Mouse (Mus musculus) cerebral cortex, adult 2 months (tissue): ENCODE data around the gene Tspan18.

ENCODE experiments used
- WGBS: fragments of 180-500 bp; shearing (Covaris S2); methylation state at CpG from one replicate; pipeline ENCODE4 v1.1.7; 2018; 5-methylcytosine and 5-hydroxymethylcytosine counted together

The Tspan18 gene

DNA sequence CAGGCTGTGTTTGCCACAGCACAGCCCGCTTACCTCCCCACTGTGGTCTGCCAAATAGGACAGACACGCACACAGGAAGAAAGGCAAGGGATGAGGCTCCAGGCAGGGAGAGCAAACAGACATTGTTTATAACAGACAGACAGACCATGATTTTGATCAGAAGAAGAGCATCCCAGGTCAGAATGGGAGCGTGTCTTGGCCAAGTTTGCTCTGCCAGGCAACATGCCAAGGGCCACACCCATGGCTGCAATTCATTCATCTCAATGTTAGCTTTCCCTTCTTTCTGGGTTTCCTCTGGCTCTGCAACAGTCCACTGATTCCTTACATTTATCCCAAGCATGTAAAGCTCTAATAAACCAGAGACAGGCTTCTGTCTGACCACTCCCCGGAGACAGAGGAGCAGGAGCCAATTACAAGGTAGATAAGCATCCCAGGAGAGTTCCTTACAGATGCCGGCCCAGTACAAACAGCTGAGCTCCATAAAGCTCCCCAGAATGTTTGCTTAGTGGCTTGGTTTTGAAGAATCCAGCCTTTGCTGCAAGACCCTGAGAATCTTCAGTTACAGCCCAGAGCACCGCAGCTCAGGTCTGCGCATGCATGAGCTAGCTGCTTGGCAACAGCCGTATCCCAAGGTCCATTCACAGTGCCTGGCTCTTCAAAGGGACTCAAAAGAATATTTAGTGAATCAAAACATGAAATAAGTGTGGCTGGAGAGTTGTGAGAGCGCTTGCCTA lies 5.2 kb upstream of the Tspan18 start:
- 71% methylated on average over 9 of the region's 9 CpGs for WGBS

DNA sequence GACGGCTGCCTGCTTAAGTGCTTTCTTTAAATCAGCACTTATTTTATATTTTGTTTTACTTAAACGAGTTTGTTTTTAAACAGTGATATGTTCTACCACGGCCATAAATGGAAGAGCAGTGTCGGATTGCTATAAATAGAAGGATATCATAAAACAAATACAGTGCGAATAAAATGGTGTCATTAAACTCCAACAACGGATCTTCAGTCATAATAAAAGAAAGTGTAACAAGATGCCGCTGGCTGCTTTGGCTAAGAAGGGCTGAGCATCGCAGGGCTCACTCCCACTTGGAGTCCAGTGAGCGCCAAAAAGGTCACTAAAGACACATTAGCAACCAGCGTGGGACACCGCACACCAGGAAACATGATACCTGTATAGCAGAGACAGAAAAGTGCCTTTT lies 1.7 kb upstream of the Tspan18 start:
- 95% methylated on average over 11 of the region's 11 CpGs for WGBS

- under 1% methylated on average over 29 of the region's 29 CpGs for WGBS
Measured at GRCm38 (mm10) chr2:93333241-93333816, 976 bp downstream of the Tspan18 start.

DNA sequence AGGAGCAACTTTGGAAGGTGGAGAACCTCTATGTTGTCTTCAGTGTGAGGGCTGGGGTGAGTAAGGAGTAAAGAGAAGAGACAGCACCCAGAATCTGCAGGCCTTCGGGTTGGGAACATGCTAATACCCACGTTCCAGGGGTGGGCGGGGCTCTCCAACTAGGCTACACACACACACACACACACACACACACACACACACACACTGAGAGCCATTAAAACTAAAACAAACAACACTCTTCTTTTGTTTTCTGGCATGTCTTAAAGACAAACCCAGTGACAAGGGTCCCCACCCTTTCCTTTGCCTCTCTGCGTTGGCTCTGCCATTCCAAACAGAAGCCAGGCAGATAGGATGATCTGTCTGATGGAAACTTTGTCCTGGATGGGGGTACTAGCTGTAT lies 2.0 kb downstream of the Tspan18 start:
- WGBS, result 71% methylated on average over 4 of the region's 4 CpGs

- 69% methylated on average over 6 of the region's 6 CpGs for WGBS
Measured at GRCm38 (mm10) chr2:93331121-93331520, 3.2 kb downstream of the Tspan18 start.

- 65% methylated on average over 4 of the region's 4 CpGs for WGBS
Measured at GRCm38 (mm10) chr2:93329120-93329519, 5.2 kb downstream of the Tspan18 start.

DNA sequence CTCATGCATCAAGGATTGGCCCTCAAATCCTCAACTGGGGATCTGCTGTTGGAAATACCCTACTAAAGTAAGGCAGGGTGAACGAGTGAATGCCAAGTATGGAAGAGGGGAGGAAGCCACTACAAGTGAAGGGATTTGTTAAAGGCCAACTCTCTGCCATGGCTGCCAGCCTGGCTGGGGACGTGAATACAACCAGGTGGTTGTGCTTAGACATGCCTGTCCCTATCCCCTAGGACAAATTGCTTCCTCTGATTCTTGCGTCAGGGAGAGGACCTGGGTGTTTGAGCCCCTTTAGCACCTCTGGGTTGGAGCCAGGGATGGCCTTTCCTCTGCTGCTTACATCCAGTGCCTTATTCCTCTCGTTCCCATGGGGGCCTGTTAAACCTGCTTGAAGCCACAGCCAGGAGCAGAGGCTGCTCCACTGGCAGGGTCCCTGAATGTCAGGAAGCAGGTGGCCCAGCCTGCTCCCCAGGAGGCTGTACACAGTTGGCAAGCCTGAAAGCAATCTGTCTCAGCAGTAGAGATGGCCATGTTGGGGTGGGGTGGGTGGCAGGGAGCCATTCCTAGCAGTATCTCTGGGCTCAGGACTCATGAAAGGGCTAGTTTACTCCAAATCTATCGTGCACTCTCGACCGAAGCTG lies 6.3 kb downstream of the Tspan18 start:
- 68% methylated on average over 7 of the region's 7 CpGs for WGBS

GRCm38 (mm10) chr2:93324681-93325080 lies 9.6 kb downstream of the Tspan18 start:
- 65% methylated on average over 7 of the region's 7 CpGs for WGBS

GRCm38 (mm10) chr2:93321946-93322345 lies 12.4 kb downstream of the Tspan18 start:
- 81% methylated on average over 8 of the region's 8 CpGs for WGBS

- 77% methylated on average over 5 of the region's 5 CpGs for WGBS
Measured at GRCm38 (mm10) chr2:93320267-93320666, 14.0 kb downstream of the Tspan18 start.

DNA sequence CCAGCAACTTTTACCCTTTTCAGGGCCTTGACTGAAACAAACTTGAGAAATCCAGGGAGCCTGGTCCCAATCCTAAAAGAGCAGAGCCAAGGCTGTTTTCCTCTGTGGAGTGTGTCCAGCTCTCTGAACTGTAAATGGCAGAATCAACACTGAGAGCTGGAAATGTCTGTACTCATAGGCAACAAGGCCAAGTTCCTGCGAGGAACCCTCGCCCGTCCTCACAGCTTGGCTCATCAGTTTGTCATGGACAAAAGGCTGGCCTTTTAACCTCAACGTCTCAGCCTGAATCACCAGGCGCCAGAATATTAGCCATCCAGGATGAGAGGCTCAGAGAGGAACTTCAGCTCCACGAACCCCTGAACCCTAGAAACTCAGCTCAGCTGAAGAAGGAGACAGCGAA lies 14.7 kb downstream of the Tspan18 start:
- 73% methylated on average over 7 of the region's 7 CpGs for WGBS

- WGBS, result 91% methylated on average over 21 of the region's 21 CpGs
Measured at GRCm38 (mm10) chr2:93318781-93319349, 15.4 kb downstream of the Tspan18 start.

GRCm38 (mm10) chr2:93313768-93314632 lies 20.3 kb downstream of the Tspan18 start:
- 85% methylated on average over 15 of the region's 15 CpGs for WGBS

GRCm38 (mm10) chr2:93312458-93312857 lies 21.8 kb downstream of the Tspan18 start:
- WGBS, result 88% methylated on average over 3 of the region's 3 CpGs

DNA sequence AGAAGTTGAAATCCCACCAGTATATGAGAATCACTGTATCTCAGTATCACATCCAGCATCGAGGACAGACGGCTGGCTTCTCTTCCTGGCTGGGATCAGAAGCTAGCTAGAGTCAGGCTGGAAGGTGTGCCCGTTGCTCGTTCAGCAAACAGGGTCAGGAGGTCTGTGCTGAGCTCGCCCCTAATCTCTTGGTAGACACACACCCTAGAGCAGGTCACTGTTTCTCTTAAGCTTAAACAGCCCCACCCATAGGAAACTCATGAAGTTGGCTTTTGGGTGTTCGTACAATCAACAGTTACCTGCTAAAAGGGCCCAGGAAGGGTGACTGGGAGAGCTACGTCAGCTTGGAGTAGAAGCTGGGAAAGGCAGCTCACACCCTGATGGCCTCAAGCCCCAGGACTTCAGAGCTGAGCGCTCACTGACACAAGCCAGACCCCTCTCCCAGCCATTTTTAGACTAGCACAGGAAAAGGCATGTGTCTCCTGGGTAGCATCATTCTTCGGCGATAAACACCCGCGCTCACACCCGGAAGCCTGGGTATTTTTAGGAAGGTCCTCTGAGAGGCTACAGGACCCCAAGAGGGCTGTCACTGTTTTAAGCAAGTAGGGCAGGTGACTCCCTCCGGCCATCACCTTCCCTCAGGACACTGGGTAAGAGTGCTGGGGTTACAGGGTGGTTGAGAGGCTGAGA lies 24.4 kb downstream of the Tspan18 start:
- WGBS, result 89% methylated on average over 14 of the region's 14 CpGs

GRCm38 (mm10) chr2:93306898-93307297 lies 27.4 kb downstream of the Tspan18 start:
- 58% methylated on average over 4 of the region's 4 CpGs for WGBS

DNA sequence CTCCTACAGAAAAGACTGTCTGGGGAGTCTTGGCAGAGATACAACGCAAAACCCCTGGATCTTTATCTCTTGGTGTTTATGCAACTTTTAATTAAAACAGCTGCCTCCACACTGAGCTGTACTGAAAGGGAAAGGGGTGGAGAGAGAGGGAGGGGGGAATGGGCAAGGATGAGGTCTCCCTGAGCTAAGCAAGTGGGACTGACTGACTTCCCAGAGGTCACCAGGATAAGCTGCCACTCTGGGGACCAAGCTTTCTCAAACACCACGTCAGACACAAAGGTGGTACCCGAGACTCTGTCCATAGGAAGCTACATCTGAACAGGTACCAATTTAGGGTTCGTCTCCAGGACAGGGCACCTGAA lies 30.1 kb downstream of the Tspan18 start:
- 78% methylated on average over 4 of the region's 4 CpGs for WGBS

DNA sequence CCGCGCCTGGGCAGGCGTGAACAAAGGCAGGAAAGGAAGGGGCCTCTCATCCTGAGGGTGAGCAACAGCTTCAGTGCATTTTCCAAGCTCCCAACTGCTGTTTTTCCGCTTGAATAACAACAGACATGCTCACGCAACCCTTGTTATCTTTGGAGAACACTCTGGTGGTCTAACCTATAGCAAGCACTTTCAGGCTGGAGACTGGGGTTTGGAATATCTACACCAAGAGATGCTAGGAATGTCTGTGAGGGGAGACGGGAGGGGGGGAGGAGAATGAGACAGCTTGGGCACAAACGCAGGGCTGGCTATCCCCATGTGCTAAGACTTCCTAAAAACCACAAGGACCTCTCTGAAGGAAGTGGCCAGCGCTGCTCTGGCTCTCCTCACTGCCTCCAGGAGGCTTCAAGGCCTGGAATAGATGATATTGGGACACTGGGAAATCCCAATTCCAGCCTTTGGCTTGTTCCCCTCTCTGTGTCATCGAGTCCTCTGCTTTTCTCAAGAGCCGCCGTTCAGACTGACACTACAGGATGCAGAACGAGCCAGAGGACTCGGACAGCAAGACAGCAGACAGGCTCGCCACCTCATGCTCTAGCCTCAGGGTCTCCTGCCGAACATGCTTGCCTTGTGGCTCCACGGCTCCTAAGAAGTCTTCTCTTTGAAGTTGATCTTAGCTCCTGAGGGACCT lies 30.6 kb downstream of the Tspan18 start:
- whole genome bisulfite sequencing, result 69% methylated on average over 16 of the region's 16 CpGs

DNA sequence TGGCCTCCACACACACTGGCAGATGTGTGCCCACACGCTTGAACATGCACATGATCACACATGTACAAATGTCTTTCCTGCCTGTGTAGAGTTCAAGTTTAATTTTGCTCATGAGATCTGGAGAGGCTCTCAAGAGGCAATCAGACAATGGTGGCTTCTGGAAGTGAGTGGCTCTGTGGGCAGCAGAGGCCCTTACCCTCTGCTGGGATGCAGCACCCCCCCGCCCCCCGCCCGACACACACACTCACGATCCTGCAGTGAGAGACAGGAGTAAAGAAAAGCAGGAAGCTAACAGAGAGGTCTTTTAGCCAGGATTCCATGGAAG lies 31.1 kb downstream of the Tspan18 start:
- WGBS, result 62% methylated on average over 5 of the region's 5 CpGs

DNA sequence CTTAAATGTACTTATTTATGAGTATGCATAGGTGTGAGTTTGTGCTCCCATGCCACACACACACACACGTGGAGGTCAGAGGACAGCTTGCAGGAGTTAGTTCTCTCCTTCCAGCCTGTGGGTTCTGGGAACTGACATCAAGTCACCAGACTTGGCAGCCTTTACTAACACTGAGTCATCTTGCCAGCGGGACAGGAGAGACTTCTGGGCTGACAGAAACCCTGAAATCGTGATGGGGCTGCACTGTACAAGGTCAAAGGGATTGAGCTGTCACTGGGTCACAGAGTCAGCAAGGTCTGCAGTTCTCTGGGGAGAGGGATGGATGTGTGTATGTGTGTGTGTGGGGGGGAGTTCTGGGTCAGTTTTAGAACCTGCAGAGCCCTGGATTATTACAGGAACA lies 36.6 kb downstream of the Tspan18 start:
- WGBS, result 45% methylated on average over 3 of the region's 3 CpGs
